8 mouse cellular contexts compared by ENCODE assay signal in the genomic region with DNA sequence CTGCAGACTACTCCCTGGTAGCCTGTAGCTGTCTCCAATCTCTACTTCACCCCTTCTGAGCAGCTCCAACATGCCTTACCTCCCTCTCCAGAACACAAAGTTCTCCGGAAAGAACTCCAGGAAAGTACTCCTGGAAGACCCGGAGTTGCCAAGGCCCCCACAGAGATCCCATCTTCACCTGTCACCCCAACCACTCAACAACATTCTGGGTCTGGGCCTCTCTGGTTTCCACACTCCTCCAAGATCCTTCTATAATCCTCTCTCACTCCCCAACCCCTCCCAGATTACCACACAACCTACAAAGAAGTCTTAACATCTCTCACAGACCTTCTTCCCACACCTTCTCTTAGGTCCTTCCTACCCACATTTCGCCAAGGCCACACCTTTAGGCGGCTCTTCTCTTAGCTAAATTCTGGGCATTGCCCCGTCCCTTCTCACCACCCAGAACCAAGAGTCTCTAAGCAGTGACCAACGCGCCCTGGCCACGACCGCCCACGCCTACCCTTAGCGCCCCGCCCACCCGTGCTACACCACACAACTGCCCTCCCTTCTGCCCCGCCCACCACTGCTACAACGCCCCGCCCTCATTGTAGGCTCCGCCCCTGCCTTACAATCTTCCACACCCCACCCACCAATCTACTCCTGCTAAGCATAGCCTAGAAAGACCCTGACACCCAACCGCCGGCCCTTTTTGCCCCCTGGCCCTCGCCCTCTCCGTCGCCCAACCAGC. TPM values are rescaled to one million over a fixed set of nuclear protein-coding genes. Genes with fewer than 3 reads are reported as not detected.
DNase-seq lines count a peak whose midpoint lies in the region; ATAC-seq lines count a peak whose summit lies in the region.

No protein-coding gene starts in this region.

- H3K4me3 ChIP-seq in hindbrain, embryonic 16.5 days (ENCODE audit: low read length), result peak overlapping the region; percentile 84
- H3K4me3 ChIP-seq in midbrain, embryonic 10.5 days, result peak overlapping the region; percentile 68

- peak overlapping the region; percentile 84 for H3K9ac ChIP-seq in hindbrain, embryonic 16.5 days (ENCODE audit: low read depth, low read length)

- DNase-seq in adrenal gland, adult (ENCODE audit: inconsistent age in 2 of 2, low spot score in 1 of 2), result peak; percentile 91 to 97
- peak; percentile 93 for DNase-seq in embryo, embryonic 10 days (ENCODE audit: low spot score)
- peak; percentile 74 to 77 for DNase-seq in gastrocnemius, adult 8-10 months (ENCODE audit: low spot score in 2 of 2)
- DNase-seq in left cerebral cortex, postnatal 4 days, result peak; percentile 80
- peak; percentile 87 for DNase-seq in midbrain, embryonic 10.5 days (ENCODE audit: low spot score)
- peak; percentile 45 for DNase-seq in right cerebral cortex, postnatal 25 days
- peak; percentile 96 for DNase-seq in yolk sac, embryonic 10.5 days (ENCODE audit: low spot score)

- H3K27ac ChIP-seq in hindbrain, embryonic 16.5 days (ENCODE audit: low read depth, low read length), result peak overlapping the region; percentile 91
- H3K27ac ChIP-seq in midbrain, embryonic 10.5 days (replicated peaks), result peak overlapping the region; percentile 89

- intact Hi-C loops in left cerebral cortex, postnatal 4 days (cut with DNase I), result no loop called here

- no peaks in the 10 kb centered on the region for H3K9me3 ChIP-seq in hindbrain, embryonic 16.5 days (ENCODE audit: control insufficient read depth, low read length)
- no peaks in the 10 kb centered on the region for H3K9me3 ChIP-seq in midbrain, embryonic 10.5 days (replicated peaks)

- H3K4me2 ChIP-seq in hindbrain, embryonic 16.5 days (ENCODE audit: low read length), result peak overlapping the region; percentile 59

- H3K27me3 ChIP-seq in hindbrain, embryonic 16.5 days (replicated peaks; ENCODE audit: control insufficient read depth, insufficient read depth, low read length), result no peaks in the 10 kb centered on the region
- no peaks in the 10 kb centered on the region for H3K27me3 ChIP-seq in midbrain, embryonic 10.5 days (ENCODE audit: low read depth, poor library complexity, severe bottlenecking)

- peaks cover 12% of the 10 kb centered on the region for H3K4me1 ChIP-seq in hindbrain, embryonic 16.5 days (ENCODE audit: control insufficient read depth, insufficient read depth, low read depth, low read length)
- H3K4me1 ChIP-seq in midbrain, embryonic 10.5 days, result peaks cover 27% of the 10 kb centered on the region

- peaks cover 34% of the 10 kb centered on the region for H3K36me3 ChIP-seq in hindbrain, embryonic 16.5 days (ENCODE audit: control insufficient read depth, insufficient read depth, low read length)
- H3K36me3 ChIP-seq in midbrain, embryonic 10.5 days, result peaks cover 41% of the 10 kb centered on the region

- 7% methylated on average over 22 of the region's 22 CpGs for WGBS in hindbrain, embryonic 16.5 days
- WGBS in midbrain, embryonic 10.5 days, result 8% methylated on average over 22 of the region's 22 CpGs

- peak; percentile 5 for ATAC-seq in hindbrain, embryonic 16.5 days

RNA-seq across cellular contexts. Expression of a gene that starts 0.6 kb away (rescaled TPM):
- total RNA-seq in gastrocnemius, adult 8-10 months (2022), result 10 to 100 TPM; 66.1 to 85.8 (median 74.4) TPM
- 77.6 and 79.5 TPM in 2 replicates for polyA plus RNA-seq in hindbrain, embryonic 16.5 days (2015; fragmentation: Nextera tagmentation; extraction: Ambion mirVana)
- total RNA-seq in left cerebral cortex, postnatal 4 days (2021), result 10 to 100 TPM; 69.1 to 78.9 TPM
- polyA plus RNA-seq in midbrain, embryonic 10.5 days (2016; fragmentation: Nextera tagmentation; extraction: Ambion mirVana), result 35.7 and 41.2 TPM in 2 replicates

RNA-seq across cellular contexts. Expression of a gene that starts 5.2 kb away (rescaled TPM):
- 10 to 100 TPM; 23.6 to 26.7 (median 26.0) TPM for total RNA-seq in gastrocnemius, adult 8-10 months (2022)
- 125 and 136 TPM in 2 replicates for polyA plus RNA-seq in hindbrain, embryonic 16.5 days (2015; fragmentation: Nextera tagmentation; extraction: Ambion mirVana)
- 100 to 1,000 TPM; 109 to 117 TPM for total RNA-seq in left cerebral cortex, postnatal 4 days (2021)
- 188 and 191 TPM in 2 replicates for polyA plus RNA-seq in midbrain, embryonic 10.5 days (2016; fragmentation: Nextera tagmentation; extraction: Ambion mirVana)

RNA-seq across cellular contexts. Expression of a gene that starts 34.0 kb away (rescaled TPM):
- total RNA-seq in gastrocnemius, adult 8-10 months (2022), result 1 to 10 TPM in 1 of 4 experiments, under 1 TPM in 3; 0.47 to 1.6 (median 0.75) TPM
- 4.5 and 6.7 TPM in 2 replicates for polyA plus RNA-seq in hindbrain, embryonic 16.5 days (2015; fragmentation: Nextera tagmentation; extraction: Ambion mirVana)
- 1 to 10 TPM; 6.8 to 8.8 TPM for total RNA-seq in left cerebral cortex, postnatal 4 days (2021)
- polyA plus RNA-seq in midbrain, embryonic 10.5 days (2016; fragmentation: Nextera tagmentation; extraction: Ambion mirVana), result 45.4 and 49.3 TPM in 2 replicates

RNA-seq across cellular contexts. Expression of a gene that starts 35.3 kb away (rescaled TPM):
- total RNA-seq in gastrocnemius, adult 8-10 months (2022), result 100 to 1,000 TPM; 133 to 313 (median 179) TPM
- 0.07 and 0.10 TPM in 2 replicates for polyA plus RNA-seq in hindbrain, embryonic 16.5 days (2015; fragmentation: Nextera tagmentation; extraction: Ambion mirVana)
- total RNA-seq in left cerebral cortex, postnatal 4 days (2021), result under 1 TPM; 0.20 to 0.24 TPM
- 0.04 and 0.11 TPM in 2 replicates for polyA plus RNA-seq in midbrain, embryonic 10.5 days (2016; fragmentation: Nextera tagmentation; extraction: Ambion mirVana)

RNA-seq across cellular contexts. Expression of a gene that starts 37.8 kb away (rescaled TPM):
- total RNA-seq in gastrocnemius, adult 8-10 months (2022), result 1 to 10 TPM; 5.5 to 8.9 (median 7.6) TPM
- 106 and 112 TPM in 2 replicates for polyA plus RNA-seq in hindbrain, embryonic 16.5 days (2015; fragmentation: Nextera tagmentation; extraction: Ambion mirVana)
- 10 to 100 TPM; 53.6 to 55.3 TPM for total RNA-seq in left cerebral cortex, postnatal 4 days (2021)
- polyA plus RNA-seq in midbrain, embryonic 10.5 days (2016; fragmentation: Nextera tagmentation; extraction: Ambion mirVana), result 161 and 162 TPM in 2 replicates

Comparison
In these comparisons a context has a peak if more than half of its experiments do, and no peak if none do; other contexts are left out.
1. Peak in every context shown above with its lines: DNase-seq, ATAC-seq, H3K4me3 ChIP-seq and H3K27ac ChIP-seq.
2. DNase-seq: peak in every context shown above with its lines; median percentile 96 in yolk sac, embryonic 10.5 days; 94 in adrenal gland, adult; 93 in embryo, embryonic 10 days; 87 in midbrain, embryonic 10.5 days; 80 in left cerebral cortex, postnatal 4 days; 76 in gastrocnemius, adult 8-10 months; 45 in right cerebral cortex, postnatal 25 days.